Mouse (Mus musculus) small intestine, adult 2 months (tissue): Measurements from ENCODE around the gene Clptm1l. TPM values are rescaled to one million over a fixed set of nuclear protein-coding genes. Genes with fewer than 3 reads are reported as not detected.

Source experiments
- H3K27ac ChIP-seq: fragments of 200-500 bp; 2 replicates; pipeline ENCODE4 v1.5.1; 2012; ENCODE audit warnings: low read depth, low read length, control low read depth, inconsistent platforms; ENCODE audit not compliant: insufficient read depth
- H3K27me3 ChIP-seq: fragments of 200-500 bp; 2 replicates; pipeline ENCODE4 v1.6.1; 2012; ENCODE audit warnings: mild to moderate bottlenecking, moderate library complexity, low read length, inconsistent platforms; ENCODE audit not compliant: control insufficient read depth, insufficient read depth
- H3K36me3 ChIP-seq: fragments of 200-500 bp; 2 replicates; pipeline ENCODE4 v1.6.1; 2012; ENCODE audit warnings: mild to moderate bottlenecking, low read length, control low read depth, inconsistent platforms; ENCODE audit not compliant: control insufficient read depth, insufficient read depth
- H3K4me1 ChIP-seq: fragments of 200-500 bp; 2 replicates; pipeline ENCODE4 v1.6.1; 2012; ENCODE audit warnings: low read length, inconsistent platforms, mixed read lengths; ENCODE audit not compliant: control insufficient read depth, insufficient read depth, insufficient read length
- H3K4me3 ChIP-seq: fragments of 200-500 bp; 2 replicates; pipeline ENCODE4 v1.5.1; 2012; ENCODE audit warnings: low read depth, mild to moderate bottlenecking, control low read depth, inconsistent platforms, low read length, moderate library complexity
- CTCF ChIP-seq: fragments of 200-500 bp; IDR thresholded peaks from 2 replicates; pipeline ENCODE4 v1.5.1; 2012; ENCODE audit warnings: low read depth, mild to moderate bottlenecking, control low read depth, inconsistent platforms, low read length, moderate library complexity, mixed read lengths; ENCODE audit not compliant: insufficient replicate concordance, insufficient read length; ENCODE audit errors: extremely low read depth
- POLR2A ChIP-seq: fragments of 200-500 bp; IDR thresholded peaks from 2 replicates; pipeline ENCODE4 v1.6.1; 2012; ENCODE audit warnings: low read depth, mild to moderate bottlenecking, control low read depth, inconsistent platforms, low read length, moderate library complexity
- WGBS: fragments of 180-500 bp; shearing (Covaris S2); methylation state at CpG from one replicate; pipeline ENCODE4 v1.1.7; 2018; 5-methylcytosine and 5-hydroxymethylcytosine counted together
- polyA plus RNA-seq: library from polyadenylated mRNA; depleted of rRNA; stranded (reverse); fragments of >200 nt; gene quantifications from 2 replicates; pipeline ENCODE4 v1.2.3, GENCODE M21; 2012; rRNA removed

The Clptm1l gene
- polyA plus RNA-seq, 1 experiment, result 134 TPM

GRCm38 (mm10) chr13:73658953-73659352 lies 55.1 kb downstream of the Clptm1l start:
- TF ChIP-seq POLR2A (no peak), CTCF (no peak)
- H3K36me3 ChIP-seq, result no peaks in the 10 kb centered on the region
- peaks cover 5% of the 10 kb centered on the region; the same call in 1 of the 2 replicates for H3K4me1 ChIP-seq
- no peaks in the 10 kb centered on the region for H3K27me3 ChIP-seq
- H3K4me3 ChIP-seq, result no peak overlapping the region
- H3K27ac ChIP-seq, result peak overlapping the region; percentile 93
- WGBS, result 23% methylated on average over 2 of the region's 2 CpGs

GRCm38 (mm10) chr13:73660163-73660695 lies 56.4 kb downstream of the Clptm1l start:
- WGBS, result 75% methylated on average over 2 of the region's 2 CpGs
- H3K27me3 ChIP-seq, result no peaks in the 10 kb centered on the region
- no peak for TF ChIP-seq CTCF
- no peak for TF ChIP-seq POLR2A

More at GRCm38 (mm10) chr13:73660163-73660695, 56.4 kb downstream of the Clptm1l start:
- peak overlapping the region; percentile 95 for H3K27ac ChIP-seq
- no peaks in the 10 kb centered on the region for H3K36me3 ChIP-seq
- H3K4me3 ChIP-seq, result no peak overlapping the region
- peaks cover 5% of the 10 kb centered on the region; the same call in 1 of the 2 replicates for H3K4me1 ChIP-seq

Other genes starting within 250 kb of the Clptm1l start
- gene Lpcat1, start 136.8 kb upstream of the Clptm1l start, polyA plus RNA-seq, result 4.6 and 6.8 TPM in 2 replicates
- gene Slc6a3, start 67.3 kb upstream of the Clptm1l start, polyA plus RNA-seq, result 0.09 and 0.17 TPM in 2 replicates
- gene Tert, start 22.9 kb downstream of the Clptm1l start, polyA plus RNA-seq, result 1.0 and 3.5 TPM in 2 replicates
- gene Slc6a18, start 74.0 kb downstream of the Clptm1l start, polyA plus RNA-seq, result 0.19 and 0.81 TPM in 2 replicates
- gene Slc6a19, start 100.9 kb downstream of the Clptm1l start, polyA plus RNA-seq, result 246 and 934 TPM in 2 replicates
- gene Slc12a7, start 129.1 kb downstream of the Clptm1l start, polyA plus RNA-seq, result 74.3 and 147 TPM in 2 replicates
- gene Nkd2, start 243.6 kb downstream of the Clptm1l start, polyA plus RNA-seq, result 5.0 and 10.1 TPM in 2 replicates